Mouse (Mus musculus) myocyte (in vitro differentiated cells): ENCODE measurements around the gene March7. TPM values are rescaled to one million over a fixed set of nuclear protein-coding genes. Genes with fewer than 3 reads are reported as not detected.

Experiments used
- H3K27me3 ChIP-seq: one replicate; pipeline ENCODE4 v1.6.1; 2011; ENCODE audit not compliant: control insufficient read depth, insufficient read depth, insufficient read length
- H3K36me3 ChIP-seq: one replicate; pipeline ENCODE4 v1.6.1; 2011; ENCODE audit not compliant: control insufficient read depth, insufficient read depth
- H3K4me2 ChIP-seq: one replicate; pipeline ENCODE4 v1.6.1; 2011; ENCODE audit warnings: low read depth, control low read depth
- H3K4me3 ChIP-seq: one replicate; pipeline ENCODE4 v1.5.1; 2011; ENCODE audit warnings: mild to moderate bottlenecking, control low read depth, moderate library complexity
- H3K79me2 ChIP-seq: one replicate; pipeline ENCODE4 v1.6.1; 2011; ENCODE audit not compliant: control insufficient read depth, insufficient read depth
- H3ac ChIP-seq: one replicate; pipeline ENCODE4 v1.6.1; 2011; ENCODE audit not compliant: control insufficient read depth, insufficient read length
- CEBPB ChIP-seq: IDR thresholded peaks from 2 replicates; pipeline ENCODE4 v1.6.1; 2011; ENCODE audit warnings: mild to moderate bottlenecking, moderate library complexity; ENCODE audit not compliant: poor library complexity, insufficient read depth, severe bottlenecking
- E2F4 ChIP-seq: IDR thresholded peaks from one replicate; pipeline ENCODE4 v1.6.1; 2011; ENCODE audit warnings: mild to moderate bottlenecking, control low read depth, moderate library complexity; ENCODE audit not compliant: insufficient read depth
- MAX ChIP-seq: IDR thresholded peaks from one replicate; pipeline ENCODE4 v1.6.1; 2011; ENCODE audit warnings: low read depth, mild to moderate bottlenecking, control low read depth
- MYOD1 ChIP-seq, 3 experiments: IDR thresholded peaks; one replicate each; pipeline ENCODE4 v1.6.1; 2011; ENCODE audit warnings: control low read depth in 2 of 3, low read depth in 2 of 3, mild to moderate bottlenecking in 2 of 3, moderate library complexity in 1 of 3; ENCODE audit not compliant: insufficient read length in 2 of 3, control insufficient read depth in 1 of 3
- MYOG ChIP-seq, 3 experiments: IDR thresholded peaks; one replicate each; pipeline ENCODE4 v1.6.1; 2011; ENCODE audit warnings: control low read depth in 2 of 3, low read depth in 2 of 3, mild to moderate bottlenecking in 2 of 3; ENCODE audit not compliant: insufficient read length in 2 of 3, control insufficient read depth in 1 of 3, insufficient read depth in 1 of 3
- POLR2A ChIP-seq: IDR thresholded peaks from one replicate; pipeline ENCODE4 v1.6.1; 2011; ENCODE audit warnings: low read depth, mild to moderate bottlenecking, control low read depth, moderate library complexity; ENCODE audit not compliant: insufficient read length
- POLR2AphosphoS2 ChIP-seq: IDR thresholded peaks from one replicate; pipeline ENCODE4 v1.6.1; 2011; ENCODE audit warnings: low read depth, control low read depth; ENCODE audit not compliant: insufficient read length
- REST ChIP-seq: IDR thresholded peaks from one replicate; pipeline ENCODE4 v1.6.1; 2011; ENCODE audit warnings: mild to moderate bottlenecking, control low read depth, moderate library complexity; ENCODE audit not compliant: insufficient read depth, insufficient read length
- SRF ChIP-seq: IDR thresholded peaks from one replicate; pipeline ENCODE4 v1.6.1; 2011; ENCODE audit warnings: low read depth; ENCODE audit not compliant: control insufficient read depth, insufficient read length
- TCF12 ChIP-seq: IDR thresholded peaks from one replicate; pipeline ENCODE4 v1.6.1; 2011; ENCODE audit warnings: mild to moderate bottlenecking, control low read depth; ENCODE audit not compliant: poor library complexity, insufficient read depth, severe bottlenecking
- TCF3 ChIP-seq: IDR thresholded peaks from one replicate; pipeline ENCODE4 v1.6.1; 2011; ENCODE audit warnings: low read depth, control low read depth; ENCODE audit not compliant: insufficient read length
- USF1 ChIP-seq: IDR thresholded peaks from one replicate; pipeline ENCODE4 v1.6.1; 2011; ENCODE audit warnings: low read depth, mild to moderate bottlenecking, control low read depth, moderate library complexity
- polyA plus RNA-seq: library from polyadenylated mRNA; unstranded; fragments of >200 nt; fragmentation: generic; extraction: Trizol; gene quantifications from one replicate; pipeline ENCODE4 v1.2.1, GENCODE M21; 2012; ENCODE audit warnings: missing spikeins

Gene March7
- 9.8 TPM for polyA plus RNA-seq

GRCm38 (mm10) chr2:60209703-60210651 is at the start of gene March7, which contains the start of gene Baz2b:
Gene March7 (plus strand): TSS chr2:60209887.
Gene Baz2b (minus strand): TSS chr2:60209839.
- peak within 1 kb of the TSS; percentile 87 for H3K4me2 ChIP-seq
- H3K36me3 ChIP-seq = peaks cover 8% of the 10 kb centered on the region
- H3K4me3 ChIP-seq = peak within 1 kb of the TSS; percentile 81
- H3ac ChIP-seq = peak within 1 kb of the TSS; percentile 67
- TF ChIP-seq USF1 (no peak), MYOD1 (IDR thresholded peaks at IDR 0.05; ENCODE audit: control insufficient read depth in 1 of 3, insufficient read length in 2 of 3, low read depth in 2 of 3) (peak in 1 of 3 experiments; percentile 23), POLR2A (peak; percentile 92), TCF3 (no peak), SRF (no peak), MYOG (IDR thresholded peaks at IDR 0.05; ENCODE audit: control insufficient read depth in 1 of 3, insufficient read depth in 1 of 3, insufficient read length in 2 of 3, low read depth in 2 of 3) (no peak), TCF12 (no peak), E2F4 (peak; percentile 8), REST (no peak), CEBPB (no peak), MAX (no peak), POLR2AphosphoS2 (peak; percentile 51)
- peaks cover 50% of the 10 kb centered on the region for H3K79me2 ChIP-seq
- no peaks in the 10 kb centered on the region for H3K27me3 ChIP-seq

- TF ChIP-seq MYOG (IDR thresholded peaks at IDR 0.05; ENCODE audit: control insufficient read depth in 1 of 3, insufficient read depth in 1 of 3, insufficient read length in 2 of 3, low read depth in 2 of 3) (no peak), POLR2A (no peak), POLR2AphosphoS2 (no peak), TCF12 (no peak), SRF (no peak), REST (no peak), CEBPB (no peak), TCF3 (no peak), MYOD1 (IDR thresholded peaks at IDR 0.05; ENCODE audit: control insufficient read depth in 1 of 3, insufficient read length in 2 of 3, low read depth in 2 of 3) (no peak), USF1 (no peak), E2F4 (no peak), MAX (no peak)
- Histone ChIP-seq H3K4me3 (no peak overlapping the region), H3ac (no peak overlapping the region), H3K36me3 (no peaks in the 10 kb centered on the region), H3K27me3 (no peaks in the 10 kb centered on the region), H3K4me2 (no peak overlapping the region), H3K79me2 (no peaks in the 10 kb centered on the region)
Measured at GRCm38 (mm10) chr2:60163744-60164143, 45.9 kb upstream of the March7 start.

GRCm38 (mm10) chr2:60165679-60166078 is 44.0 kb upstream of the March7 start:
- Histone ChIP-seq H3K4me3 (no peak overlapping the region), H3ac (no peak overlapping the region), H3K27me3 (no peaks in the 10 kb centered on the region), H3K36me3 (no peaks in the 10 kb centered on the region), H3K79me2 (no peaks in the 10 kb centered on the region), H3K4me2 (no peak overlapping the region)
- TF ChIP-seq MAX = no peak
- no peak for TF ChIP-seq REST
- no peak for TF ChIP-seq MYOG (IDR thresholded peaks at IDR 0.05; ENCODE audit: control insufficient read depth in 1 of 3, insufficient read depth in 1 of 3, insufficient read length in 2 of 3, low read depth in 2 of 3)
- no peak for TF ChIP-seq POLR2A
- TF ChIP-seq TCF3 = no peak
- no peak for TF ChIP-seq USF1
- no peak for TF ChIP-seq E2F4
- TF ChIP-seq TCF12 = no peak
- no peak for TF ChIP-seq CEBPB
- no peak for TF ChIP-seq MYOD1 (IDR thresholded peaks at IDR 0.05; ENCODE audit: control insufficient read depth in 1 of 3, insufficient read length in 2 of 3, low read depth in 2 of 3)
- no peak for TF ChIP-seq SRF
- no peak for TF ChIP-seq POLR2AphosphoS2

- Histone ChIP-seq H3K79me2 (no peaks in the 10 kb centered on the region), H3K36me3 (no peaks in the 10 kb centered on the region), H3K4me3 (no peak overlapping the region), H3ac (no peak overlapping the region), H3K4me2 (no peak overlapping the region), H3K27me3 (no peaks in the 10 kb centered on the region)
- TF ChIP-seq MYOD1 (IDR thresholded peaks at IDR 0.05; ENCODE audit: control insufficient read depth in 1 of 3, insufficient read length in 2 of 3, low read depth in 2 of 3) = no peak
Measured at GRCm38 (mm10) chr2:60166878-60167277, 42.8 kb upstream of the March7 start.
